Mouse (Mus musculus): ENCODE measurements at regions not wholly inside any gene's neighbourhood (a gene's known extent, or its start where the extent isn't known, plus 50 kb on each side); places are given as distances from the start of the nearest gene placed in this dataset.
A peak's percentile ranks its signal among the peaks of the same experiment; 100 is the strongest.

GRCm38 (mm10) chr14:78438064-78438677 lies 98.4 kb downstream of the Akap11 start:
- ATAC-seq (replicated peaks; ENCODE audit: low read depth, poor library complexity, severe bottlenecking): peak; percentile 77

GRCm38 (mm10) chr14:78436586-78436985 lies 100.0 kb downstream of the Akap11 start:
- ATAC-seq (replicated peaks; ENCODE audit: low read depth, poor library complexity, severe bottlenecking): no peak

GRCm38 (mm10) chr14:78435982-78436381 lies 100.6 kb downstream of the Akap11 start:
- 0 out of 2 replicates have a peak, but pooled peaks have one; percentile 2 for ATAC-seq (replicated peaks; ENCODE audit: low read depth, poor library complexity, severe bottlenecking)

GRCm38 (mm10) chr14:78435561-78435960 lies 101.0 kb downstream of the Akap11 start:
- ATAC-seq (replicated peaks; ENCODE audit: low read depth, poor library complexity, severe bottlenecking): no peak

GRCm38 (mm10) chr14:78434753-78435152 lies 101.9 kb downstream of the Akap11 start:
- no peak for ATAC-seq (replicated peaks; ENCODE audit: low read depth, poor library complexity, severe bottlenecking)

GRCm38 (mm10) chr14:78434126-78434525 lies 102.5 kb downstream of the Akap11 start:
- ATAC-seq (replicated peaks; ENCODE audit: low read depth, poor library complexity, severe bottlenecking): no peak

GRCm38 (mm10) chr14:78432471-78432870 lies 104.1 kb downstream of the Akap11 start:
- no peak for ATAC-seq (replicated peaks; ENCODE audit: low read depth, poor library complexity, severe bottlenecking)

GRCm38 (mm10) chr14:78431931-78432330 lies 104.7 kb downstream of the Akap11 start:
- ATAC-seq (replicated peaks; ENCODE audit: low read depth, poor library complexity, severe bottlenecking): no peak

- no peak for ATAC-seq (replicated peaks; ENCODE audit: low read depth, poor library complexity, severe bottlenecking)
Observed at GRCm38 (mm10) chr14:78431406-78431805, 105.2 kb downstream of the Akap11 start.

GRCm38 (mm10) chr14:78428233-78429019 lies 108.2 kb downstream of the Akap11 start:
- ATAC-seq (replicated peaks; ENCODE audit: low read depth, poor library complexity, severe bottlenecking): no peak

- ATAC-seq (replicated peaks; ENCODE audit: low read depth, poor library complexity, severe bottlenecking): no peak
Observed at GRCm38 (mm10) chr14:78427062-78427461, 109.5 kb downstream of the Akap11 start.

- ATAC-seq (replicated peaks; ENCODE audit: low read depth, poor library complexity, severe bottlenecking): no peak
Observed at GRCm38 (mm10) chr14:78422601-78423000, 114.0 kb downstream of the Akap11 start.

- ATAC-seq (replicated peaks; ENCODE audit: low read depth, poor library complexity, severe bottlenecking): no peak
Observed at GRCm38 (mm10) chr14:78420966-78421365, 113.1 kb upstream of the Tnfsf11 start.

GRCm38 (mm10) chr14:78420176-78420575 lies 112.3 kb upstream of the Tnfsf11 start:
- ATAC-seq (replicated peaks; ENCODE audit: low read depth, poor library complexity, severe bottlenecking): no peak

- ATAC-seq (replicated peaks; ENCODE audit: low read depth, poor library complexity, severe bottlenecking): no peak
Observed at GRCm38 (mm10) chr14:78405568-78405967, 97.7 kb upstream of the Tnfsf11 start.

- no peak for ATAC-seq (replicated peaks; ENCODE audit: low read depth, poor library complexity, severe bottlenecking)
Observed at GRCm38 (mm10) chr14:78397914-78398313, 90.1 kb upstream of the Tnfsf11 start.

- no peak for ATAC-seq (replicated peaks; ENCODE audit: low read depth, poor library complexity, severe bottlenecking)
Observed at GRCm38 (mm10) chr14:78395631-78396030, 87.8 kb upstream of the Tnfsf11 start.

- ATAC-seq (replicated peaks; ENCODE audit: low read depth, poor library complexity, severe bottlenecking): no peak
Observed at GRCm38 (mm10) chr14:78387011-78387410, 79.2 kb upstream of the Tnfsf11 start.

- no peak for ATAC-seq (replicated peaks; ENCODE audit: low read depth, poor library complexity, severe bottlenecking)
Observed at GRCm38 (mm10) chr14:78384370-78384769, 76.5 kb upstream of the Tnfsf11 start.

GRCm38 (mm10) chr14:78383256-78383709 lies 75.4 kb upstream of the Tnfsf11 start:
- ATAC-seq (replicated peaks; ENCODE audit: low read depth, poor library complexity, severe bottlenecking): peak; percentile 66

GRCm38 (mm10) chr14:78380011-78380410 lies 72.2 kb upstream of the Tnfsf11 start:
- no peak for ATAC-seq (replicated peaks; ENCODE audit: low read depth, poor library complexity, severe bottlenecking)
